Mouse (Mus musculus) kidney, embryonic 14.5 days (tissue): Measurements from ENCODE around the gene Lrch1. TPM values are rescaled to one million over a fixed set of nuclear protein-coding genes. Genes with fewer than 3 reads are reported as not detected.
A peak's percentile ranks its signal among the peaks of the same experiment; 100 is the strongest.

Experiments
- ATAC-seq: fragments of 200-750 bp; cut with Nextera tagmentation; 2 replicates; pipeline ENCODE4 v1.8.0; 2017; ENCODE audit warnings: moderate number of reproducible peaks, mild to moderate bottlenecking, moderate TSS enrichment, moderate library complexity; ENCODE audit not compliant: low FRiP score, low TSS enrichment
- H3K27ac ChIP-seq: fragments of 300-500 bp; sonication (generic); 2 replicates; pipeline ENCODE4 v1.5.1; 2014; ENCODE audit warnings: low read depth, mild to moderate bottlenecking, low read length, moderate library complexity, mixed read lengths
- H3K27me3 ChIP-seq: fragments of 300-500 bp; sonication (generic); 2 replicates; pipeline ENCODE4 v1.6.1; 2014; ENCODE audit warnings: mild to moderate bottlenecking, low read length; ENCODE audit not compliant: control insufficient read depth, insufficient read depth
- H3K36me3 ChIP-seq: fragments of 300-500 bp; sonication (generic); 2 replicates; pipeline ENCODE4 v1.6.1; 2014; ENCODE audit warnings: low read length, mixed read lengths; ENCODE audit not compliant: control insufficient read depth, insufficient read depth
- H3K4me1 ChIP-seq: fragments of 300-500 bp; sonication (generic); 2 replicates; pipeline ENCODE4 v1.6.1; 2014; ENCODE audit warnings: low read length, mixed read lengths; ENCODE audit not compliant: control insufficient read depth, insufficient read depth
- H3K4me2 ChIP-seq: fragments of 300-500 bp; sonication (generic); replicated peaks from 2 replicates; pipeline ENCODE4 v1.6.1; 2014; ENCODE audit warnings: low read depth, mild to moderate bottlenecking, low read length
- H3K4me3 ChIP-seq: fragments of 300-500 bp; sonication (generic); 2 replicates; pipeline ENCODE4 v1.5.1; 2014; ENCODE audit warnings: mild to moderate bottlenecking, low read length
- H3K9ac ChIP-seq: fragments of 300-500 bp; sonication (generic); 2 replicates; pipeline ENCODE4 v1.6.1; 2014; ENCODE audit warnings: low read depth, mild to moderate bottlenecking, low read length, moderate library complexity
- H3K9me3 ChIP-seq: fragments of 300-500 bp; sonication (generic); 2 replicates; pipeline ENCODE4 v1.6.1; 2016; ENCODE audit warnings: low read length; ENCODE audit not compliant: control insufficient read depth
- WGBS: fragments of 180-500 bp; shearing (Covaris S2); extraction: QIAGEN DNeasy Blood & Tissue Kit; methylation state at CpG from one replicate; pipeline ENCODE4 v1.1.7; 2014; 5-methylcytosine and 5-hydroxymethylcytosine counted together
- polyA plus RNA-seq: library from polyadenylated mRNA; unstranded; fragments of >200 nt; fragmentation: Nextera tagmentation; extraction: Ambion mirVana; gene quantifications from 2 replicates; pipeline ENCODE4 v1.2.1, GENCODE M21; 2014

The Lrch1 gene
- 11.1 and 18.6 TPM in 2 replicates for polyA plus RNA-seq

- H3K27me3 ChIP-seq, result no peaks in the 10 kb centered on the region
- peak within 1 kb of the TSS; percentile 85 for H3K9ac ChIP-seq
- peak within 1 kb of the TSS; percentile 77 for H3K27ac ChIP-seq
- peak within 1 kb of the TSS; percentile 69 for H3K4me2 ChIP-seq
- H3K4me3 ChIP-seq, result peak within 1 kb of the TSS; percentile 88
- under 1% methylated on average over 49 of the region's 65 CpGs for WGBS
- peak; percentile 80 for ATAC-seq
- H3K9me3 ChIP-seq, result no peaks in the 10 kb centered on the region
- peaks cover 28% of the 10 kb centered on the region for H3K4me1 ChIP-seq
- H3K36me3 ChIP-seq, result no peaks in the 10 kb centered on the region
Observed at GRCm38 (mm10) chr14:74947376-74948013, at the start of gene Lrch1. Gene Lrch1 (minus strand): TSS chr14:74947876.

- 95% methylated on average over 2 of the region's 2 CpGs for WGBS
- no peak for ATAC-seq
- Histone ChIP-seq H3K36me3 (no peaks in the 10 kb centered on the region), H3K9me3 (no peaks in the 10 kb centered on the region), H3K9ac (no peak overlapping the region), H3K4me2 (no peak overlapping the region), H3K4me1 (no peaks in the 10 kb centered on the region), H3K27me3 (no peaks in the 10 kb centered on the region), H3K4me3 (no peak overlapping the region), H3K27ac (no peak overlapping the region)
Observed at GRCm38 (mm10) chr14:74997041-74997440, 49.4 kb upstream of the Lrch1 start.

- Histone ChIP-seq H3K9ac (no peak overlapping the region), H3K4me1 (no peaks in the 10 kb centered on the region), H3K27me3 (no peaks in the 10 kb centered on the region), H3K4me2 (no peak overlapping the region), H3K36me3 (no peaks in the 10 kb centered on the region), H3K27ac (no peak overlapping the region), H3K9me3 (no peaks in the 10 kb centered on the region), H3K4me3 (no peak overlapping the region)
- 38% methylated on average over 3 of the region's 3 CpGs for WGBS
- no peak for ATAC-seq
Observed at GRCm38 (mm10) chr14:74996556-74996955, 48.9 kb upstream of the Lrch1 start.

- no peak for ATAC-seq
- 0% methylated on average over 1 of the region's 1 CpGs for WGBS
- no peak overlapping the region for H3K4me2 ChIP-seq
- no peak overlapping the region for H3K27ac ChIP-seq
- H3K9me3 ChIP-seq, result no peaks in the 10 kb centered on the region
- no peak overlapping the region for H3K9ac ChIP-seq
- no peaks in the 10 kb centered on the region for H3K27me3 ChIP-seq
- no peak overlapping the region for H3K4me3 ChIP-seq
- no peaks in the 10 kb centered on the region for H3K4me1 ChIP-seq
- H3K36me3 ChIP-seq, result no peaks in the 10 kb centered on the region
Observed at GRCm38 (mm10) chr14:74990504-74990903, 42.8 kb upstream of the Lrch1 start.

- no peak overlapping the region for H3K4me3 ChIP-seq
- H3K27ac ChIP-seq, result no peak overlapping the region
- 0 out of 2 replicates have a peak, but pooled peaks have one; percentile 43 for ATAC-seq
- no peak overlapping the region for H3K9ac ChIP-seq
- no peak overlapping the region for H3K4me2 ChIP-seq
- H3K27me3 ChIP-seq, result no peaks in the 10 kb centered on the region
- H3K4me1 ChIP-seq, result no peaks in the 10 kb centered on the region
- H3K9me3 ChIP-seq, result no peaks in the 10 kb centered on the region
- H3K36me3 ChIP-seq, result no peaks in the 10 kb centered on the region
- 93% methylated on average over 4 of the region's 4 CpGs for WGBS
Observed at GRCm38 (mm10) chr14:74989909-74990308, 42.2 kb upstream of the Lrch1 start.

- Histone ChIP-seq H3K36me3 (no peaks in the 10 kb centered on the region), H3K27me3 (no peaks in the 10 kb centered on the region), H3K27ac (no peak overlapping the region), H3K4me2 (no peak overlapping the region), H3K9ac (no peak overlapping the region), H3K4me1 (no peaks in the 10 kb centered on the region), H3K9me3 (no peaks in the 10 kb centered on the region), H3K4me3 (no peak overlapping the region)
- WGBS, result 61% methylated on average over 4 of the region's 4 CpGs
- ATAC-seq, result no peak
Observed at GRCm38 (mm10) chr14:74989322-74989721, 41.6 kb upstream of the Lrch1 start.

GRCm38 (mm10) chr14:74986527-74986926, 38.9 kb upstream of the Lrch1 start:
- ATAC-seq, result no peak
- 82% methylated on average over 3 of the region's 3 CpGs for WGBS

GRCm38 (mm10) chr14:74985658-74986057, 38.0 kb upstream of the Lrch1 start:
- Histone ChIP-seq H3K9ac (no peak overlapping the region), H3K4me3 (no peak overlapping the region), H3K4me1 (no peaks in the 10 kb centered on the region), H3K36me3 (no peaks in the 10 kb centered on the region), H3K27ac (no peak overlapping the region), H3K9me3 (no peaks in the 10 kb centered on the region), H3K4me2 (no peak overlapping the region), H3K27me3 (no peaks in the 10 kb centered on the region)
- no peak for ATAC-seq
- WGBS, result 63% methylated on average over 4 of the region's 4 CpGs

More at GRCm38 (mm10) chr14:74986527-74986926, 38.9 kb upstream of the Lrch1 start:
- Histone ChIP-seq H3K27ac (no peak overlapping the region), H3K27me3 (no peaks in the 10 kb centered on the region), H3K4me2 (no peak overlapping the region), H3K4me1 (no peaks in the 10 kb centered on the region), H3K4me3 (no peak overlapping the region), H3K9me3 (no peaks in the 10 kb centered on the region), H3K9ac (no peak overlapping the region), H3K36me3 (no peaks in the 10 kb centered on the region)

- H3K27ac ChIP-seq, result no peak overlapping the region
- H3K4me1 ChIP-seq, result no peaks in the 10 kb centered on the region
- H3K9me3 ChIP-seq, result no peaks in the 10 kb centered on the region
- H3K27me3 ChIP-seq, result no peaks in the 10 kb centered on the region
- 82% methylated on average over 7 of the region's 7 CpGs for WGBS
- no peak for ATAC-seq
- H3K36me3 ChIP-seq, result no peaks in the 10 kb centered on the region
- H3K4me2 ChIP-seq, result no peak overlapping the region
- no peak overlapping the region for H3K4me3 ChIP-seq
- no peak overlapping the region for H3K9ac ChIP-seq
Observed at GRCm38 (mm10) chr14:74984817-74985391, 37.2 kb upstream of the Lrch1 start.
